Mouse (Mus musculus): ENCODE data around the gene AC161166.1. TPM values are rescaled to one million over a fixed set of nuclear protein-coding genes. Genes with fewer than 3 reads are reported as not detected.

Gene AC161166.1
- total and polyA plus RNA-seq, 3 experiments, result 0.13 TPM; not detected in 2

DNA sequence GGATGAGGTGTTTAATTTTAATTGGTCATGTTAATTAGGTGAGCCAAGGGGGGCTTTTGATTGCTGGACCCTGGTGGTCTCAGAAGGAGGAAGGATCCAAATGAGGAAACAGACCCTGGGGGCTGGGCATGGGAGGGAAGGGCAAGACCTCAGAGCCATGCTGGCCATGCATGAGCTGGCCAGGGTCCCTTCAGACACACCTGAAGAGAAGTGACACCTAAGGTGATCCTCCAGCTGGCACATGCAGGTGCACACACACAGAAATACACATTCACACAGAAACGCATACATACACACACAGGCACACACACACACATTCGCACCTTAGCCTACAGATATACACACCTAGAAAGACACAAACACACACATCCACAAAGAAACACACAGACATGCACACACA, 32.6 kb downstream of the AC161166.1 start:
- no peak for DNase-seq (ENCODE audit: low read depth, low spot score)
- TF ChIP-seq NELFE (IDR thresholded peaks at IDR 0.05; ENCODE audit: low read depth, low read length), result no peak
- TF ChIP-seq ZNF384 (IDR thresholded peaks at IDR 0.05; ENCODE audit: low read depth, low read length), result no peak
- TF ChIP-seq MYC (IDR thresholded peaks at IDR 0.05; ENCODE audit: low read depth, low read length), result no peak
- TF ChIP-seq RCOR1 (IDR thresholded peaks at IDR 0.05; ENCODE audit: low read depth, low read length), result no peak
- no peak for TF ChIP-seq ELF1 (IDR thresholded peaks at IDR 0.05; ENCODE audit: low read depth, low read length)
- TF ChIP-seq UBTF (IDR thresholded peaks at IDR 0.05; ENCODE audit: borderline replicate concordance, insufficient read depth, low read depth, low read length), result no peak
- TF ChIP-seq MAFK (IDR thresholded peaks at IDR 0.05; ENCODE audit: borderline replicate concordance, low read depth, low read length), result no peak
- TF ChIP-seq CHD1 (IDR thresholded peaks at IDR 0.05; ENCODE audit: low read depth, low read length), result no peak
- no peak for TF ChIP-seq SMC3 (IDR thresholded peaks at IDR 0.05; ENCODE audit: low read depth, low read length)
- TF ChIP-seq MAZ (IDR thresholded peaks at IDR 0.05; ENCODE audit: low read depth, low read length), result no peak
- no peak for TF ChIP-seq POLR2AphosphoS2 (IDR thresholded peaks at IDR 0.05; ENCODE audit: low read length)
- no peak for TF ChIP-seq USF2 (IDR thresholded peaks at IDR 0.05; ENCODE audit: borderline replicate concordance in 1 of 2, insufficient read depth in 1 of 2, low read depth in 1 of 2, low read length in 2 of 2)
- TF ChIP-seq MAX (IDR thresholded peaks at IDR 0.05; ENCODE audit: low read length), result no peak
- no peak for TF ChIP-seq KAT2A (conservative IDR thresholded peaks at IDR 0.05; ENCODE audit: low read depth, low read length)
- TF ChIP-seq POLR2A (IDR thresholded peaks at IDR 0.05; ENCODE audit: control insufficient read depth in 1 of 2, insufficient read depth in 1 of 2, low read depth in 1 of 2, low read length in 2 of 2, poor library complexity in 1 of 2), result no peak
- no peak for TF ChIP-seq E2F4 (IDR thresholded peaks at IDR 0.05; ENCODE audit: borderline replicate concordance, low read depth, low read length)
- no peak for TF ChIP-seq CHD2 (IDR thresholded peaks at IDR 0.05; ENCODE audit: low read length)
- no peak for TF ChIP-seq ETS1 (IDR thresholded peaks at IDR 0.05; ENCODE audit: low read depth, low read length)
- TF ChIP-seq MYB (IDR thresholded peaks at IDR 0.05; ENCODE audit: low read depth, low read length), result no peak
- no peak for TF ChIP-seq TAL1 (IDR thresholded peaks at IDR 0.05; ENCODE audit: low read length)
- H3K9me3 ChIP-seq (replicated peaks; ENCODE audit: insufficient read depth, low read length), result no peaks in the 10 kb centered on the region
- H3K4me3 ChIP-seq (ENCODE audit: control insufficient read depth in 1 of 2, insufficient read depth in 1 of 2, low read depth in 2 of 2, low read length in 2 of 2), result no peak overlapping the region
- H3K9ac ChIP-seq (ENCODE audit: control insufficient read depth, low read depth, low read length, poor library complexity, severe bottlenecking), result no peak overlapping the region
- H3K4me1 ChIP-seq (ENCODE audit: control insufficient read depth in 1 of 2, insufficient read depth in 2 of 2, low read length in 2 of 2), result no peaks in the 10 kb centered on the region; a peak in 2 of 4 replicates
- H3K36me3 ChIP-seq (ENCODE audit: control insufficient read depth in 1 of 2, insufficient read depth in 2 of 2, low read length in 2 of 2), result no peaks in the 10 kb centered on the region
- no peaks in the 10 kb centered on the region for H3K79me2 ChIP-seq (ENCODE audit: control insufficient read depth, insufficient read depth, low read length, poor library complexity)
- peaks cover 1 to 2% of the 10 kb centered on the region in 2 experiments; a peak in 2 of 4 replicates for H3K27me3 ChIP-seq (ENCODE audit: control insufficient read depth in 1 of 2, insufficient read depth in 2 of 2, low read length in 2 of 2)
- H3K27ac ChIP-seq (ENCODE audit: control insufficient read depth, low read depth, low read length), result no peak overlapping the region

GRCm38 (mm10) chr7:24478911-24479310, 33.3 kb downstream of the AC161166.1 start:
- Histone ChIP-seq H3K36me3 (ENCODE audit: control insufficient read depth in 1 of 2, insufficient read depth in 2 of 2, low read length in 2 of 2) (no peaks in the 10 kb centered on the region), H3K9me3 (replicated peaks; ENCODE audit: insufficient read depth, low read length) (no peaks in the 10 kb centered on the region), H3K27ac (ENCODE audit: control insufficient read depth, low read depth, low read length) (no peak overlapping the region), H3K9ac (ENCODE audit: control insufficient read depth, low read depth, low read length, poor library complexity, severe bottlenecking) (no peak overlapping the region), H3K4me1 (ENCODE audit: control insufficient read depth in 1 of 2, insufficient read depth in 2 of 2, low read length in 2 of 2) (no peaks in the 10 kb centered on the region; a peak in 2 of 4 replicates), H3K79me2 (ENCODE audit: control insufficient read depth, insufficient read depth, low read length, poor library complexity) (no peaks in the 10 kb centered on the region), H3K4me3 (ENCODE audit: control insufficient read depth in 1 of 2, insufficient read depth in 1 of 2, low read depth in 2 of 2, low read length in 2 of 2) (no peak overlapping the region), H3K27me3 (ENCODE audit: control insufficient read depth in 1 of 2, insufficient read depth in 2 of 2, low read length in 2 of 2) (peaks cover 0 to 1% of the 10 kb centered on the region in 2 experiments; a peak in 1 of 4 replicates)
- TF ChIP-seq UBTF (IDR thresholded peaks at IDR 0.05; ENCODE audit: borderline replicate concordance, insufficient read depth, low read depth, low read length) (no peak), USF1 (IDR thresholded peaks at IDR 0.05; ENCODE audit: low read depth, low read length) (no peak), TAL1 (IDR thresholded peaks at IDR 0.05; ENCODE audit: low read length) (no peak), MAFK (IDR thresholded peaks at IDR 0.05; ENCODE audit: borderline replicate concordance, low read depth, low read length) (no peak), BHLHE40 (IDR thresholded peaks at IDR 0.05; ENCODE audit: borderline replicate concordance, low read depth, low read length) (no peak), SMC3 (IDR thresholded peaks at IDR 0.05; ENCODE audit: low read depth, low read length) (no peak), RCOR1 (IDR thresholded peaks at IDR 0.05; ENCODE audit: low read depth, low read length) (no peak), TCF12 (IDR thresholded peaks at IDR 0.05; ENCODE audit: low read depth, low read length) (no peak), CTCF (IDR thresholded peaks at IDR 0.05 in 2 of 3, conservative IDR thresholded peaks at IDR 0.05 in 1 of 3; ENCODE audit: control insufficient read depth in 1 of 3, insufficient read depth in 1 of 3, low read depth in 2 of 3, low read length in 3 of 3, poor library complexity in 1 of 3, severe bottlenecking in 1 of 3) (no peak), TBP (IDR thresholded peaks at IDR 0.05; ENCODE audit: low read depth, low read length) (no peak), ZMIZ1 (IDR thresholded peaks at IDR 0.05; ENCODE audit: low read depth, low read length) (no peak), MAX (IDR thresholded peaks at IDR 0.05; ENCODE audit: low read length) (no peak), SIN3A (IDR thresholded peaks at IDR 0.05; ENCODE audit: low read length) (no peak), USF2 (IDR thresholded peaks at IDR 0.05; ENCODE audit: borderline replicate concordance in 1 of 2, insufficient read depth in 1 of 2, low read depth in 1 of 2, low read length in 2 of 2) (no peak), ELF1 (IDR thresholded peaks at IDR 0.05; ENCODE audit: low read depth, low read length) (no peak), MXI1 (IDR thresholded peaks at IDR 0.05; ENCODE audit: low read depth, low read length) (no peak), GATA1 (IDR thresholded peaks at IDR 0.05; ENCODE audit: low read depth, low read length) (no peak), MEF2A (IDR thresholded peaks at IDR 0.05; ENCODE audit: extremely low read depth, insufficient replicate concordance, low read depth, low read length, poor library complexity, severe bottlenecking) (no peak), MYB (IDR thresholded peaks at IDR 0.05; ENCODE audit: low read depth, low read length) (no peak), NELFE (IDR thresholded peaks at IDR 0.05; ENCODE audit: low read depth, low read length) (no peak)
- no peak for DNase-seq (ENCODE audit: low read depth, low spot score)
